In the genomic region with DNA sequence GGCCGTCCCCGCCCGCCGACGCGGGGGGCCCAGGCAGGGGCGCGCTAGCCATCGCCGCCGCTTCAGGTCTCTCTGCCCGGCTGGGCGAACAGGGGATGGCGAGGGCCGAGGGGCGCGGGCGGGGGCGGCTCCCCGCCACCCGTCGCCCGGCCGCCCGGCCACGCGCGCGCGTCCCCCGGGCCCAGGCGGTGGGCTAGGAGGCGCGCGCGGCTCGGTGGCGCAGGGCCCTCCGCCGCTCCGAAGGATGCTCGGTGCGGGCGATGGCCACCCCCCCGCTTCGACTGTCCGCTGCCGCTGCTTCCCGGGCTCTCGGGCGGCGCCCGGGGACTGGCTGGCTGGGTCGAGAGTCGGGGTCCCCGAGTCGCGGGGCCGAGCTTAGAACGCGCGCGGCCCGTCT, we compare ENCODE assay signal across 7 mouse cellular contexts. TPM values are rescaled to one million over a fixed set of nuclear protein-coding genes. Genes with fewer than 3 reads are reported as not detected.
A peak's percentile ranks its signal among the peaks of the same experiment; 100 is the strongest.
DNase-seq lines count a peak whose midpoint lies in the region; ATAC-seq and TF ChIP-seq lines count a peak whose summit lies in the region.

Irs2 (minus strand) TSS at position 80 of the 397 bp plus-strand sequence.

- H3K36me3 ChIP-seq in neural tube, embryonic 11.5 days (ENCODE audit: control insufficient read depth, insufficient read depth, low read length): no peaks in the 10 kb centered on the region; the same call in 1 of the 2 replicates
- H3K36me3 ChIP-seq in hindbrain, embryonic 11.5 days (ENCODE audit: control insufficient read depth, insufficient read depth, low read length): no peaks in the 10 kb centered on the region
- H3K36me3 ChIP-seq in liver, embryonic 14.5 days (replicated peaks; ENCODE audit: control insufficient read depth, insufficient read depth, low read depth): no peaks in the 10 kb centered on the region; the same call in none of the 2 replicates

- peaks cover 36% of the 10 kb centered on the region for H3K4me1 ChIP-seq in neural tube, embryonic 11.5 days (ENCODE audit: control insufficient read depth, insufficient read depth, low read length)
- 0 out of 2 replicates have a peak, but pooled peaks cover 2% of the 10 kb centered on the region for H3K4me1 ChIP-seq in embryonic fibroblast, embryonic 13.5 days (ENCODE audit: control insufficient read depth, insufficient read depth, low read length)
- H3K4me1 ChIP-seq in hindbrain, embryonic 11.5 days (replicated peaks; ENCODE audit: control insufficient read depth, insufficient read depth, low read length): peaks cover 31% of the 10 kb centered on the region
- peaks cover 15 to 28% of the 10 kb centered on the region in 2 experiments for H3K4me1 ChIP-seq in liver, embryonic 14.5 days (replicated peaks; ENCODE audit: control insufficient read depth in 2 of 2, insufficient read depth in 2 of 2, low read length in 1 of 2)

- H3K9me3 ChIP-seq in neural tube, embryonic 11.5 days (ENCODE audit: control insufficient read depth, low read length): no peaks in the 10 kb centered on the region
- no peaks in the 10 kb centered on the region for H3K9me3 ChIP-seq in hindbrain, embryonic 11.5 days (ENCODE audit: control insufficient read depth, low read length)
- no peaks in the 10 kb centered on the region for H3K9me3 ChIP-seq in liver, embryonic 14.5 days (ENCODE audit: control insufficient read depth, low read length)

- no peak for DNase-seq in neural tube, embryonic 11.5 days (ENCODE audit: low spot score)
- no peak for DNase-seq in neural tube, embryonic 10.5 days (ENCODE audit: extremely low spot score, low spot score)
- no peak for DNase-seq in hindbrain, embryonic 11.5 days (ENCODE audit: low spot score)
- DNase-seq in liver, embryonic 14.5 days (ENCODE audit: low read depth in 3 of 3, low spot score in 3 of 3): no peak
- no peak for DNase-seq in Muller cell, postnatal 12 days (ENCODE audit: inconsistent ontology term)
- no peak for DNase-seq in ovary, adult 18-20 months (ENCODE audit: low spot score)

- H3K4me3 ChIP-seq in neural tube, embryonic 11.5 days (ENCODE audit: low read depth, low read length): peak within 1 kb of the TSS; percentile 87
- H3K4me3 ChIP-seq in embryonic fibroblast, embryonic 13.5 days (ENCODE audit: insufficient read depth, low read length): peak within 1 kb of the TSS; percentile 56
- H3K4me3 ChIP-seq in hindbrain, embryonic 11.5 days (ENCODE audit: low read depth, low read length): peak within 1 kb of the TSS; percentile 60
- peak within 1 kb of the TSS; percentile 86 to 88 for H3K4me3 ChIP-seq in liver, embryonic 14.5 days (ENCODE audit: insufficient read depth in 1 of 2, low read depth in 2 of 2, low read length in 2 of 2)

- peak within 1 kb of the TSS; percentile 97 for H3K27ac ChIP-seq in neural tube, embryonic 11.5 days (ENCODE audit: low read depth, low read length)
- peak within 1 kb of the TSS; percentile 39 for H3K27ac ChIP-seq in embryonic fibroblast, embryonic 13.5 days (ENCODE audit: insufficient read depth, low read length)
- H3K27ac ChIP-seq in hindbrain, embryonic 11.5 days (ENCODE audit: low read depth, low read length): peak within 1 kb of the TSS; percentile 97
- peak within 1 kb of the TSS; percentile 86 for H3K27ac ChIP-seq in liver, embryonic 14.5 days

- under 1% methylated on average over 49 of the region's 64 CpGs for WGBS in neural tube, embryonic 11.5 days
- WGBS in hindbrain, embryonic 11.5 days: under 1% methylated on average over 36 of the region's 64 CpGs
- WGBS in liver, embryonic 14.5 days (ENCODE audit: insufficient replicate concordance): under 1% methylated on average over 56 of the region's 64 CpGs

- H3K9ac ChIP-seq in neural tube, embryonic 11.5 days (ENCODE audit: low read length): peak within 1 kb of the TSS; percentile 88
- H3K9ac ChIP-seq in hindbrain, embryonic 11.5 days (ENCODE audit: low read depth, low read length): peak within 1 kb of the TSS; percentile 81
- H3K9ac ChIP-seq in liver, embryonic 14.5 days (replicated peaks): peak within 1 kb of the TSS; percentile 93

- no peaks in the 10 kb centered on the region for H3K27me3 ChIP-seq in neural tube, embryonic 11.5 days (ENCODE audit: control insufficient read depth, insufficient read depth, low read length)
- H3K27me3 ChIP-seq in hindbrain, embryonic 11.5 days (ENCODE audit: control insufficient read depth, insufficient read depth, low read length): no peaks in the 10 kb centered on the region
- H3K27me3 ChIP-seq in liver, embryonic 14.5 days (ENCODE audit: control insufficient read depth, insufficient read depth, low read length): peaks cover 2% of the 10 kb centered on the region; the same call in 1 of the 2 replicates

- ATAC-seq in neural tube, embryonic 11.5 days (ENCODE audit: insufficient read depth, low FRiP score, low TSS enrichment): no peak; the same call in 1 of the 2 replicates
- ATAC-seq in hindbrain, embryonic 11.5 days (ENCODE audit: low FRiP score): peak; percentile 24
- peak; percentile 2 for ATAC-seq in liver, embryonic 14.5 days (ENCODE audit: insufficient read depth)

- no peak for TF ChIP-seq EP300 in liver, embryonic 14.5 days (IDR thresholded peaks at IDR 0.05; ENCODE audit: low read depth)

- no peak for TF ChIP-seq POLR2A in embryonic fibroblast, embryonic 13.5 days (IDR thresholded peaks at IDR 0.05; ENCODE audit: low read depth, low read length)

- H3K4me2 ChIP-seq in neural tube, embryonic 11.5 days (ENCODE audit: low read depth): peak within 1 kb of the TSS; percentile 79
- H3K4me2 ChIP-seq in hindbrain, embryonic 11.5 days (replicated peaks; ENCODE audit: low read depth, low read length): peak within 1 kb of the TSS; percentile 72
- H3K4me2 ChIP-seq in liver, embryonic 14.5 days (ENCODE audit: low read depth): peak within 1 kb of the TSS; percentile 96

- TF ChIP-seq CTCF in embryonic fibroblast, embryonic 13.5 days (IDR thresholded peaks at IDR 0.05; ENCODE audit: borderline replicate concordance, insufficient read depth, low read length): no peak
- TF ChIP-seq CTCF in liver, embryonic 14.5 days (IDR thresholded peaks at IDR 0.05; ENCODE audit: low read depth): no peak

RNA-seq across cellular contexts. Expression of gene Irs2, which starts in this region (rescaled TPM):
- 6.3 and 6.9 TPM in 2 replicates for polyA plus RNA-seq in neural tube, embryonic 11.5 days (2014; fragmentation: Nextera tagmentation; extraction: Ambion mirVana)
- polyA plus RNA-seq in embryonic fibroblast, embryonic 13.5 days (2011; ENCODE audit: insufficient read length, low read depth, missing spikeins): 9.9 and 13.9 TPM in 2 replicates
- polyA plus RNA-seq in hindbrain, embryonic 11.5 days (2014; fragmentation: Nextera tagmentation; extraction: Ambion mirVana): 5.6 and 6.1 TPM in 2 replicates
- 4.7 and 5.4 TPM in 2 replicates for polyA plus RNA-seq in liver, embryonic 14.5 days (2012; rRNA removed)
- 2.9 and 3.4 TPM in 2 replicates for polyA plus RNA-seq in liver, embryonic 14.5 days (2014; fragmentation: Nextera tagmentation; extraction: Ambion mirVana)

Comparison
In these comparisons a context has a peak if more than half of its experiments do, and no peak if none do; other contexts are left out.
1. H3K27ac ChIP-seq: peak in every context shown above with its lines; median percentile 97 in neural tube, embryonic 11.5 days; 97 in hindbrain, embryonic 11.5 days; 86 in liver, embryonic 14.5 days; 39 in embryonic fibroblast, embryonic 13.5 days.